Mouse (Mus musculus): ENCODE measurements at regions not wholly inside any gene's neighbourhood (a gene's known extent, or its start where the extent isn't known, plus 50 kb on each side); places are given as distances from the start of the nearest gene placed in this dataset.

- TF ChIP-seq POLR2A (IDR thresholded peaks at IDR 0.05; ENCODE audit: borderline replicate concordance, extremely low read depth, low read depth, low read length) = no peak
- no peak for TF ChIP-seq CTCF (IDR thresholded peaks at IDR 0.05; ENCODE audit: insufficient read depth, low read length)
Measured at GRCm38 (mm10) chr12:70615123-70615522, 162.2 kb downstream of the Tmx1 start.
